Mouse (Mus musculus) cerebellum, adult 18-20 months (tissue): Measurements from ENCODE around the gene Slc13a5.

ENCODE experiments used
- DNase-seq, 2 experiments: peaks; one replicate each; pipeline ENCODE4 v3.0.0; 2021

Gene Slc13a5

GRCm38 (mm10) chr11:72196506-72196905, 70.5 kb downstream of the Slc13a5 start:
- no peak for DNase-seq

- no peak for DNase-seq
These were observed 72.8 kb downstream of the Slc13a5 start for GRCm38 (mm10) chr11:72194259-72194658.
